Mouse (Mus musculus): Measurements from ENCODE around the gene Dcaf17.

Dcaf17 gene

DNA sequence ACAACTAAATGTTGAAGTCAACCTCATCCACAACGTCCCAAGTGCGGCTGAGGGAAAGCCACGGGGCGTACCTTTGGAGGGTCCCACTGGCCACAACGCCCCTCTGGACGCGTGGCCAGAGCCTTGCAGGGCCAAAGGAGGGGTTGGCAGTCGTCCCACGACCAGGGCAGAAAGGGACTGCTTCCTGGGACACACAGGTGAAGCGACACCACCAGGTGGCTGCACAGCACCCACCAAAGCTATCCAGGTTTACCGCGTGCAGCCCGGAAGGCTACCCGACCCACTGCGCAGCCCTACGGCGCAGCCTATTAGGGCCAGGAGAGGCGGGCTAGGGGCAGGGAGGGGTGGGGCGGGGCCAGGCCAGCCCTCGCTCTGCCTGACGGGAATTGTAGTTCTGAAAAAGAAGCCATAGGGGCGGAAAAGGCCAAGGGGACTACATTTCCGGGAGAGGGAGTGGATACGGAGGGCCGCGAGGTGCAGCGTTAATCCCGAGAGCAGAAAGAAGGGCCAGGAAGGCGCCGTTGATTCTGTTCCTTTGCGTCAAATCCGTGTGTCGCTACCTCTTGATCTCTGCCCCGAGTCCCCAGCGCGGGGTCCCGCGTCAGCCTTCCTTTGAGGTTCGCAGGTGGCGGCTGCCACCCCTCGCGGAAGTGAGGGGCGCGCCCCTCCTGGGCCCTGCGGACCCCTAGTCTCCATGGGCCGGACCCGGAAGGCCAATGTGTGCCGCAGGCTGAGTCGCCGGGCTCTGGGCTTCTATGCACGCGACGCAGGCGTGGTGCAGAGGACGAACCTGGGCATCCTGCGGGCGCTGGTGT, at the start of gene Dcaf17, which contains the start of gene Mettl8:
Gene Dcaf17, plus strand, starts transcription at position 29 of the 815 bp plus-strand sequence.
Gene Mettl8, minus strand, starts transcription at position 284 of the 815 bp plus-strand sequence.
- DNase-seq, result peak; percentile 95

DNA sequence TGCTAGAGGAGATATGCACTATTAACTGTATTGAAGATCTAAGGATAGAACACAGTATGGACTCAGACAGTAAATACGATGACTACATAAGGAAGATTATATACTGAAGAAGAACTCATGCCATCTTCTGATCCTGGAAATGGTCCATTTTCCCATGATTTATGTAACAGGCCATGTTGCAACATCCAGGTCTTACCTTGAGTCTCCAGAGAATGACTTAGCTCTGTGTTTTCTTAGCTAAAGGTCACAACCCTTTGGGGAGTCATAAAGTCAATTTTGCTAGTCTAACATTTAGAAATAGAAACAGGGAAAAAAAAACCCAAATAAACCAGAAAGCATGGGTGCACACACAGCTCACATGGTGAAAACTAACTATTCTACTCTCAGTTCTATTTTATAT, 43.3 kb upstream of the Dcaf17 start:
- DNase-seq, result no peak

DNA sequence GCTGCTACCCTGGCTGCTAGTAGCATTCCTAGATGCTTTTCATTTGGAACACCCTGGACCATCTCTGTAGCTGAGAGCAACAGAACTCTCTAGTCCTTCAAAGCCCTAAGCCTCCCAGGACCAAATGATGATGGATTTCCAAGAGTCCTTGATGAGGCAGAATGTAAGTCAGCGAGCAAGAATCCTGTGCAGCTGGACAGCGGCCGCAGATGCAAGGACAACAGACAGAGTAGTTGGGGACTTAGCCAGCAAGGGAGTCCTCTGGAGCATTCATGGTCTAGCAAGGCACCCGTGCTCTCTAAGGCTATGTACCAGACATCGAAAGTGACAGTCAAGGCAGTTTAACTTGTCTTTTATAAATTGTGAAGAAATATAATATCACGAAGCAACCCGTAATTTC, 41.6 kb upstream of the Dcaf17 start:
- no peak for DNase-seq

DNA sequence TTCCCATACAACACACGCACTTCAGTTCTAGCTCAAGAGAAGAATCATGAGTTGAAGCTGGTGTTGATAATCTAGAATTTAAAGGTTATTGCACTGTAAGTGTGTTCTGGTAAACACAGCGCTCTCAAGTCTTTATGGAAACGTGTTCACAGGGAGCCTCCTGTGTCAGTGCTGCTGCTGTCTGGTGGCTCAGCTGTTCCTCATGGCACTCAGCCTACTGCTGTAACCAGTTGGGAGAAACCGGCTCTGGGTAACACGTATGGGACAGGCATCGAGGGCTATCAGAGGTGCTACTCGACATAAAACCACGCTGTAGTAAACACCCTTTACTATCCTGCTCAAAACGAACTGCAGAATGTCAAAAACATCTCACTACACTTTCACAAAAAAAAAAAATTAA, 35.9 kb upstream of the Dcaf17 start:
- no peak for DNase-seq

DNA sequence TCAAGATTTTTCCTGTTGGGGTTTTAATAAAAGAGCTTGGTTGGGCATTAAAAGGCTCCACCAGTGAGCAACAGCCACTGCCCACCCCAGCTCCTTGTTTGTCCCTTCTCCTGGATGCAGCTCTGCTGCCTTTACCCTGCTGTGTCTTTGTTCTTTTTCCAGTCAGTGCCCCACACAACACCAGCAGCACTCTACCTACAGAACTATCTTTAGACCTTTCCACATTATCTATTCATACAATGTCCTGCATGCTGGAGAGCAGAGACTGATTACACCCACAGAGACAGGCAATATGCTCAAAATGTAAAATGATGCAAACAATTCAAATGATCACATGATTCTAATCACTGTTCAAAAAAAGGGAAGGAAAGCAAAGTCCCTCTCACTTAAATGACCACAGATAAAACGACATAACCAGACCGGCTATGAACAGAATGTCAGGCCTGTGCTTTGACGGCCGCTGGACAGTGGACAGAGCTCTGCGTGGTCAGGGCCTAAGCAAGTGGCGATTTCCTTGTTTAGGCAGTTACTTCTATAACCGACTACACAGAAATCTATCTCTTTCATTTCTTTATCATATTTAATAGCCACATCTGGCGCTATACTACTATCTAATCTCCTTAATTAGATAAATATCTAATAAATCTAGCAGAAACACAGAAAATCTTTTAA, 35.3 kb upstream of the Dcaf17 start:
- DNase-seq, result no peak

DNA sequence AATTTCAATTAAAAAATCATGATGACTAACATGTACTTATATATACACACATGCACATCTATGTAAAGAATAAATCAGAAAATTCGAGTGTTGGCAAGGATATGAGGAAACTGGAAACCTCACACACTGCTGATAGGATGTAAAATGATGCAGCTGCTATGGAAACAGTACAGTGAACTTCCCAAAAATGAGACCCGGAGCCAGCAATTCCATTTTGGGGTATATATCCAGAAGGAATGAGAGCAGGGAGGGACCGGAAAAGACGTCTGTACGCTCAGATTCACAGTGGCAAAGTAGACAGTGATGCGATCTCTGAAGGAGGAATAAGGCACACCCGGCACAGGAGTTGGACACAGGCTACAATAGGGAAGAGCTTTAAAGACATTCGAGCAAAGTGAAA, 34.5 kb upstream of the Dcaf17 start:
- no peak for DNase-seq

DNA sequence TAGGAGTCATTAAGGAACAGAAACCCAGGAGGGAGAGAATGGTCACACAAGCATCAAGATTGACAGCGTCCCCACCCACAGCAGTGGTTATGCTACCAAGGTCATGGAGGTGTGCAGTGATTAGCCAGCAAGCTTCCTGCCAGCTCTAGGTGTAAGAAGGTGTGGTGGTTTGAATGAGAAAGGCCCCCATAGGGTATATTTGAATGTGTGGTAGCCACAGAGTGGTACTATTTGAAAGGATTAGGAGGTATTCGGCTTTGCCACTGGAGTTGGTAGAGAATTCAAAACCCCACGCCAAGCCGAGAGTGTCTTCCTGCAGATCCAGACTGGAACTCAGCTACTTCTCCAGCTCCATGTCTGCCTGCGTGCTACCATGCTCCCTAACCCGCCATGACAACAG, 32.1 kb upstream of the Dcaf17 start:
- no peak for DNase-seq

DNA sequence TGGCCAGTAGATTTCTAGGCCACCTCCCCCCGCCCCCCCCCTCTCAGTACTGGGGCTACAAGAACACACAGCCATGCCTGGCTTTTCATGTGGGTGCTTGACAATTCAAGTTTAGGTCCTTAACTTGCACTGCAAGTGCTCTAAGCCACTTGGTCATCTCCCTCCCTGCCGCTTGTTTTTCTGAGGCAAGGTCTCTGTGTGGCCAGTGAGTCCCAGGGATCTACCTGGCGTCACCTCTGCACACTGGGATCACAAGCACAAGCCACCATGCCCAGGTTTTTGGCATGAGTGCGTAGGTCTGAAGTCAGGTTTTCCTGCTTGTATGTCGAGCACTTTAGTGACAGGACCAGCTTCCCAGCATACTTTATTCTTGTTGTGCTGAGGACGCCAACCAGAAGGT, 31.1 kb upstream of the Dcaf17 start:
- DNase-seq, result no peak

DNA sequence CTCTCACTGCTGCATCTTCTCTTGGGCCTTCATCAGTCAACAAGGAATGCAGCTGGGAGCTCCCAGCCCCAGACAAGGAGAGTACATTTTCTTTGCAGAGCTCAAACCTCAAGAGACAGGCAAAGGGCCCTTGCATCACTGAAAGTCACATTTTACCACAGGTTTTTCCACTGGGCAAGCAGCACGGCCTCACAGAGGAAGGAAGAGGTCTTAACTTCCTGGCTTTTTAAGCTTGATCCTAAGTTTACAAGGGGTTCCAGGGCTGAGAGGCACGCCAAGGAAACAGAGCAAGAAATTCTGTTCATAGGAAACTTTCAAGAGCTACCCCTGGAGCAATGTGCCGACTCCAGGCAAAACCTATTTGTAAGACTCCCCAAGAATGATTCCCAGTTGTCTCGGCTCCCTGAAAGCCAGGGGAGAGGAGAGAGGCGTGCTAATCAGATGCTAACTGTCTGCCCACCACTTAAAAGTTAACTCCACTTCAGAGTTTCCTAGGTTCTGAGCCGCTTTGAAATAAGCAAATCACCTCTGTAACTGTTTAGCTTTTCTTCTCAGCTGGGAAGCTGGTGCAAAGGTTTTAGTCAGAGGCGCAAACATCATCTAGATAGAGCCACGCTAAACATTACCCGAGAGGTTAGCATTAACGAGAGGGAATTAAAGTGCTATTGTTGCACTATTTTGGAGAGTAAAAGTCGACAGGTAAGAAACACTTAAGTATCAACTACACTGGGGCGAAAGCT, 29.4 kb upstream of the Dcaf17 start:
- no peak for DNase-seq

DNA sequence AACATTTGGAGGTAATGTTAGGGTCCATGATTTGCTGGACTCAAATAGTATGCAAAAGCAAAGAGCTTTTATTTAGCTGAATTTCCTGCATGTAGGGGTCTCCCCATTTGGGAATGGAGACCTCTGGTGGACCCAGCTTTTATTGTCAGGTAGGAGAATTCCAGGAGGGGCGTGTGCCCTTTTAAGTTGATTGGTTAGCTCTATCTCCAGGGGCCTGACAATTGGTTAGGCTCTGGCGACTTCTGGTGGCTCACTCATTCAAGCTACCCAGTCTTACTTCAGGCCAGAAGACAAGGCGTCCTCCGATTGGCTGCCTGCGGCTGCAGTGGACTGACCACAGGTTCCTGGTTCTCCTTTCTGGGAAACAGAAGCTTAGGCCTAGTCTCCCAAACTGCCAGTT, 28.3 kb upstream of the Dcaf17 start:
- no peak for DNase-seq

DNA sequence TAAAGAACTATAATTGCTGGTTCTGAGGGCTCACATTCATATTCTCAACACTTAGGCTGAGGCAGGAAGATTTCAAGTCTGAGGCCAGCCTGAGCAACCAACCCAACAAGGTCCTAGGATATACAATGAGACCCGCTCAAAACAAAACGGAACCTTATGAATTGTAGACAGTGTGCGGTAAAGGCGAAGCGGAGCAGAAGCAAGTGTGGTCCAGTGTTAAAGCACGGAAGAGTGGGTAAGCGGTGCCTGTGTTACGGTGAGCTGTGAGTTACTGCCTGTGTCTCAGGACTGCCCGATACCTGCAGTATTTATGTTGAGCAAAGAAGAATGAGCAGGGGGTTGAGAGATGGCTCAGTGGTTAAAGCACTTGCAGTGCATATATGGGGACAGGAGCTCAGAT, 27.5 kb upstream of the Dcaf17 start:
- no peak for DNase-seq

DNA sequence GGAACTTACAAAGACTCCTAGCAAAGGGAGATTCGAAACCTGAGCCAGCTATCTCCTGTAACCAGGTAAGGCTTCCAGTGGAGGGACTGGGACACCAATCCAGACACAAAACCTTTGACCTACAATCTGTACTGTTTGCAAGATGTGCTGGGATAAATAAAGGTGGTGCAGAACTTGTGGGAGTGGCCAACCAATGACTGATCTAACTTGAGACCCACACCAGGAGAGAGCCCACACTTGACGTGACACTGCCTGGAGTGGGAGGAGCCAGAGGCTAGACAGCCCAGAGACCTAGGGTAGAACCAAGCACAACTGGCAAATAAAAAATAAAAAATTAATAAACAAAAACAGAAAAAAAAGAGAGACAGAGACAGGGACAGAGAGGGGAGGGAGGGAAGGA, 24.5 kb upstream of the Dcaf17 start:
- DNase-seq, result no peak

DNA sequence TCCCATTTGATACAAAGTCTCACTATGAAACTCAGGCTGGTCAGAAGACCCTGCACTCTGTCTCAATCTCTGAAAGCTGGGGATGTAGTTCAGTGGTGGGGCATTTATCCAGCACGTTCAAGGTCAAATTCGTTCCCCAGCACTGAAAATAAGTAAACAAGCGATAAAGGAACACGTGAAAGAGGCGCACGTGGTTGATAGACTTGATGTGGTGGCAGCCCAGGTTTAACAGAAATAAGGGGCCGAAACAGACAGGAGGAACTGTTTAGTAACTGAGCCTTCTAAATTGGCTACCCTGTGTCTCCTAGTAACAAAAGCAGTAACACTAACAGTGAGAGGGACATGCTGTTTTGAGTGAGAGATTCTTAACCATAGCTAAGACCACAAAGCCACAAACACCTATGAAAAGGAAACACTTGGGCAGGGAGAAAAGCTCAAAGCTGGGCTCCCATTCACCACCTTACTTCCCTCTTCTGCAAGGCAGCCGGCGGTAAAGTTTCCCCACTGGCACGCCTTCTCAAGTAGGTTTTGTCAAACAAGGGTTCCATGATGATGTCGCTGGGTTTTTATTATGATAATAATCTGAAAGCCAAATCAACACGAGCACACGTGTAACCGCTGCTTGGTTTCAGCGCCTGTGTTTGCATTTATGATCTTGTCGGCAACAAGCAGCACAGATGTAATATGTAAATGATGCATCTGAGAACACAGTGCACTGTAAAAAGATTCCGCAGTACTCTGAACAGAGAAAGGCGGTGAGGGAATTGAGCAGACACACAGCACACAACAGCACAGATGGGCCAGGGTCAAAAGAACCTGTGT, 22.9 kb upstream of the Dcaf17 start:
- no peak for DNase-seq

DNA sequence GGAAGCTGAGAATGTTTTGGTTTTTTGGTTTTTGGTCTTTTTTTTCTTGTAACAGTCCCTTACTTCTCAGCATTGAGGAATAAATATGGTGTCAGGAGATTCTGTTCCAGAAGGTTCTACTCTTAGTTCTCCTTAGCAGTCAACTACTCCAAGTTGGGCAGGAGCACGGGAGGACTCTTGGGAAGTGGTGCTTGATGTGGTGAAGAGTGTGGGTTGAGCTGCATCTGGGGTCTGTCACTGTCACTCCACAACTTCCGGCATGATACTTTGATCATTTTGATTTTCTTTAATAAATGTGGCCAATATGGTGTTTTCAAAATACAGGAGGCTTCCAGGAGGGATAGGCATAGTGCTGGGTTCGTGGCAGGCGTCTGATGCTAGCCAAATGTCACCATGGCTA, 22.1 kb upstream of the Dcaf17 start:
- no peak for DNase-seq

DNA sequence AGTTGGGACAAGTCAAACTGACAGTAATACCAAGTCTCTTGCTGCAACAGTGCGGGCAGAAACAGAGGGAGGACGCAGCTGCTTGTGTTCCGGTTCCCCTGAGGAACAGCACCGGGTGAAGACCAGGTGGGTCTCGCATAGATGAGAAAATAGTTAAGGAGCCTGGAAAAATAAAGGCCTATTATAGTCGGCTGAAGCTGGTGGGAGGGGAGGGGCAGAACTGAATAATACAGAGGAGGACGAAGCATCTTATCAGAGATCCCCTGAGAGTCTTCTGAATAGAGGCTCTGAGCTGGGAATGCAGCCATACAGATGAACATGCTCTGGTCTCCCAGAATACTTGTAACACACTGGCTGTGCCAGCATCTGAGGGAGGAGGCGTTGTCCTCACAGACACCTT, 21.1 kb upstream of the Dcaf17 start:
- DNase-seq, result no peak

DNA sequence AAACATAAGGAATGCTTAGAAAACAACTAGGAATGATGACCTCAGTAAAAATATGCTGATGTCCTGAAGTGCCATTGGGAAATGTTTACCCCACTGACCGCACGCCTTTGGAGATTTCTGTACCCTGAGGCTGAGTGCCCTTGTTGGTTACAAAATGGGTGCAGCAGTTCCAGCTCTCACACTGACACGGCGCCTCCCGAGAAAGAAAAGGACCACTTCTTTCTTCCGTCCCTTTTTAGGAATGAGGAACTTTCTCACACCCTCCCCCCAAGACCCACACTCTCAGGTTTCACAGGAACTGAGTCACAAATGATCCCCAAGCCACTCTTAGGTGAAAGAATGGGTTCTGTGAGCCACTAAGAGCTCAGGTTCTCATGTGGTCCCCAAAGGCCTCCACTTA, 17.7 kb upstream of the Dcaf17 start:
- DNase-seq, result no peak

DNA sequence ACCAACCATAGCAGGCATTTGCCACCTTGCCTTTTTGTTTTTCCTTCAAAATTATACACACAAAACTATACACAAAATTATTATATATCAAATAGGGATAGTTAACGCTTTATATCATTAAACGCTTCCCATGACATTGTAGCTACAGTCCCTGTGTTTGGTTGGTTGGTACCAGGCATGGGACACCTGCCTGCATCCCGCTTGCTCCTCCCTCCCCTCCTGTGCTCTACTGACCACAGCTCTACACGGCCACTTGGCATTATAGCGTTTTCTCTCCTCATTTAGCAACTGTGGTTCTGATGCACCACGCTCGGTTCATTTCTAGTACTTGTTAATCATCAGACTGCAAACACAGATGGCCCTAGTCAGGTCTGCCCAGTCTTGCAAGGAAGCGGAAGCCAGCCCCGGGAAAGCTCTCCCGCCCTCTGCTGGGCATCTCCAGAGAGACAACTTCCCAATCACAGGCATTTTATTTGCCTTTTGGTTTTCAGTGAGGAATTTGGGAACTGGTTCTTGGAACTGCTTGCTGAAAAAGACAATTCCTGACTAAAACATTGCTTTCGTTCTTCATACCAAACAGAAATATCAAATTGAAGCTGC, 15.5 kb upstream of the Dcaf17 start:
- peak; percentile 82 for DNase-seq

DNA sequence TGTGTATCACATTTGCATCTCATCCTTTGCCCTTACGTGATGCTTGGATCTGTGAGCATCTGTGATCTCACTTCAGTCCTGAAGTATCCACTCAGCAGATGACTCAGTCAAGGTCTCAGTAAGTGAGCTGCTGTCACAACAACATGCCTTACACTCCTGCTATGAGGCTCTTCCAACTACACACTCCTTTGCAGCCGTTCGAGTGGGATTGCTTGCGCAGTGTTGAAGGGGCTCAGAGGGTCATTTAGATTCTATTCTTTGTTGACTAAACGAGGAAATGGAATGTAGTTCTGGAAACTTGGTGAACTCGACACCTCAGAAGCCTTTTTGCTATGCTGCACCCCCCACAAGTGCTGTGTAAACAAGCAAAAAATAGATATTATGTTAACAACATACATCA, 9.0 kb upstream of the Dcaf17 start:
- no peak for DNase-seq

DNA sequence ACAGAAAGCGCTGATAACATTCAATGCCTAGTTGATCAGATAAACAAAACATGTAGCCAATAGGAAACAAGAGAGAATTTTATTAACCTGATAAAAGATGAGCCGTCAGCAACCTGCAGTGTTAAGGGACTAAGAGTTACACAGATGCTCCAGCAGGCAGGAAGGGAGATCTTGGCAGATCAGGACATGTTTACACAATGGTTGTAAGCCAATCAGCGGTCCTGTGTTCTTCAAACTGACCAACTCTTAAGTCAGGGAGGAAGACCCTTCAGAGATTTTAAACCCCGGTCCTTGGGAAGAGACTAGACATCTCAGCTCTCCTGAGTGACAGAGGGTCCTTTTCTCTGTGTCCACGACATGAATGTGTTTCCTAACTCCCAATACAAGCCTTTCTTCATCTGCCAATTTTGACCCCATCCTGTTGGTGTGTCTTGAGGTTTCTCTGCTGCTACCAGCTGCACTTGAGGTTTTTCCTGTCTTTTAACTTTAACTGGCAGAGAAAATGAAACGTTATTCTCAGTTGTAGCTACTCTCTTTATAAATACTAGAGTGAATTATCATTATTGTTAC, 8.3 kb upstream of the Dcaf17 start:
- DNase-seq, result no peak

DNA sequence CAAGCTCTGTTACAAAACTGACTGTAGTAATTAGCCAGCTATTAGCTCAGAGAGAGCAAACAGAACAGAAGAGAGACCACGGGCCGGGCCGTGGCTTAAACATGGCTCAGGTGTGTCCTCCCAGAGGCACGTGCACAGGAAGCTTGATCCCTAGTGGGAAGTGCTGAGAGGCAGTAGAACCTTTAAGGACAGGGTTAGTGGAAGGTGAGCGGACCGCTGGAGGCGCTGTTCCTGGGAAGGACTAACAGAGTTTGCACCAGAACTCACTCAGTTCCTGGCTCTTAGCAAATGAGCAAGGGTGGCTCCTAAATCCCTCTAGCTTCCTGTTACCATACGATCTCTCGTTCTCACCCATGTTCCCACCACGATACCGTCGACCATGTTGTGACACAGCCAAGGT, 6.2 kb upstream of the Dcaf17 start:
- DNase-seq, result no peak

DNA sequence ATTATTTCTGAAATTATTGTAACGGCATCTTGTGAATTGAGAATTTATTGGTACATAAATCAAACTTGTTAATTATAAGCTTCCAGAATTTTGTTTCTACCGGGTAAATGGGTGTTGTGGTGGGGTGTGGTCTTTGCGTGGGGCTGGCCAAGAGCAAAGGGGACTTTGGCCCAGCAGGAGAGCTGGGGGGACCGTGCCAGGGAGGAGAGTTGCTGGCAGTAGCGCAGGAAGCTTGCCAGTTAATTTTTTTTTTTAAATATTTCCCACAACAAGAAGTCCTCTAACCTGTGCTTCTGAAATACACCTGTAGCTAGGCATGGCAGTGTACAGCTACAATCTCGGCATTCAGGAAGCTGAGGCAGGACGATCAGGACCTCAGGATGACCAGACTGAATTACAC, 4.6 kb upstream of the Dcaf17 start:
- DNase-seq, result no peak

DNA sequence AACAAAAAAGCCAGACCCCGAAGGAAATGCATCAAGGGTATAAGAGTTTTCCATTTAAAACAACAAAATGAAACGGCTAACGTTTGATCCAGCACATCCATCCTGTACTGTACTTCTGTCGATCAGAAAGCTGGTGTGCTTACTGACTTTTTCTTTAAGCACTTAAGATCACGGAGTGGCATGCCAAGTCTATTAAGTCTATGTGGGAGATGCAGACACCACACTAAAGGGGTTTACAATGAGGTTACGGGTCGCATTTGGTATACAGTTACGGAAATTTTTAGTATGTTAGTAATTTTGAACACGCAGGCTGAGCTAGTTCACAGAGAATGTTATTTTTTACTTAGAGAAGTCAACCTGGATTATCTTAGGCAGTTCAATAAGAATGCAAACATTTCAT, 412 bp upstream of the Dcaf17 start:
- DNase-seq, result peak; percentile 20

Data from cerebellum, adult 9-11 months (tissue).